Mouse (Mus musculus) midbrain, embryonic 13.5 days (tissue): ENCODE data around the gene Epop. TPM values are rescaled to one million over a fixed set of nuclear protein-coding genes. Genes with fewer than 3 reads are reported as not detected.

Experiments used
- ATAC-seq: fragments of 200-750 bp; cut with Nextera tagmentation; 2 replicates; pipeline ENCODE4 v1.8.0; 2017; ENCODE audit warnings: mild to moderate bottlenecking, moderate TSS enrichment, moderate library complexity
- H3K27ac ChIP-seq: fragments of 300-500 bp; sonication (generic); 2 replicates; pipeline ENCODE4 v1.5.1; 2015; ENCODE audit warnings: inconsistent platforms, mild to moderate bottlenecking, moderate library complexity
- H3K27me3 ChIP-seq: fragments of 300-500 bp; sonication (generic); 2 replicates; pipeline ENCODE4 v1.6.1; 2015; ENCODE audit warnings: mild to moderate bottlenecking, inconsistent platforms
- H3K36me3 ChIP-seq: fragments of 300-500 bp; sonication (generic); 2 replicates; pipeline ENCODE4 v1.6.1; 2015; ENCODE audit warnings: mild to moderate bottlenecking, inconsistent platforms
- H3K4me1 ChIP-seq: fragments of 300-500 bp; sonication (generic); replicated peaks from 2 replicates; pipeline ENCODE4 v1.6.1; 2015; ENCODE audit warnings: inconsistent platforms
- H3K4me2 ChIP-seq: fragments of 300-500 bp; sonication (generic); replicated peaks from 2 replicates; pipeline ENCODE4 v1.6.1; 2015; ENCODE audit warnings: moderate library complexity, mild to moderate bottlenecking, inconsistent platforms
- H3K4me3 ChIP-seq: fragments of 300-500 bp; sonication (generic); replicated peaks from 2 replicates; pipeline ENCODE4 v1.5.1; 2015; ENCODE audit warnings: mild to moderate bottlenecking, inconsistent platforms
- H3K9ac ChIP-seq: fragments of 300-500 bp; sonication (generic); replicated peaks from 2 replicates; pipeline ENCODE4 v1.6.1; 2015; ENCODE audit warnings: mild to moderate bottlenecking, inconsistent platforms
- H3K9me3 ChIP-seq: fragments of 300-500 bp; sonication (generic); 2 replicates; pipeline ENCODE4 v1.6.1; 2016; ENCODE audit warnings: mild to moderate bottlenecking, inconsistent platforms
- WGBS: fragments of 180-500 bp; shearing (Covaris S2); methylation state at CpG from one replicate; pipeline ENCODE4 v1.1.7; 2015; 5-methylcytosine and 5-hydroxymethylcytosine counted together
- polyA plus RNA-seq: library from polyadenylated mRNA; unstranded; fragments of >200 nt; fragmentation: Nextera tagmentation; extraction: Ambion mirVana; gene quantifications from 2 replicates; pipeline ENCODE4 v1.2.1, GENCODE M21; 2015

Gene Epop
- polyA plus RNA-seq, 1 experiment from 2014 or later, result 4.2 TPM

- ATAC-seq, result no peak
- 76% methylated on average over 5 of the region's 5 CpGs for WGBS
- Histone ChIP-seq H3K36me3 (no peaks in the 10 kb centered on the region), H3K9me3 (no peaks in the 10 kb centered on the region), H3K27ac (no peak overlapping the region), H3K27me3 (peaks cover 70% of the 10 kb centered on the region), H3K4me3 (no peak overlapping the region), H3K4me1 (peaks cover 32% of the 10 kb centered on the region), H3K4me2 (no peak overlapping the region), H3K9ac (no peak overlapping the region)
These were observed 4.0 kb downstream of the Epop start for GRCm38 (mm10) chr11:97625551-97625950.

DNA sequence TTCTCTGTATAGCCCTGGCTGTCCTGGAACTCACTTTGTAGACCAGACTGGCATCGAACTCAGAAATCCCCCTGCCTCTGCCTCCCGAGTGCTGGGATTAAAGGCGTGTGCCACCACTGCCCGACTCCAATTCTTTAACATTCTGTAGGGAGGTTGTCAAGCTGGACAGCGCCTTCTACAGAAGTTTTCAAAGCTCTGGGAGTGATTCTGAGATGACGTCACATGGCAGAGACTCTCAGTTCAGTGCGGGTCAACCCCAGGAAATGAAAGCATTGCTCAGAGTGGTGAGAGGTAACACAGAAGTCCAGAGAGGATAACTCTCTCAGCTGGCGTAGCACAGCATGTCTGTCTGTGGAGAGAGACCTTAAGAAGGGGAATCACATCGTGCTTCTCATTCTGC lies 6.3 kb downstream of the Epop start:
- H3K4me1 ChIP-seq, result peaks cover 21% of the 10 kb centered on the region
- no peak for ATAC-seq
- H3K4me3 ChIP-seq, result no peak overlapping the region
- H3K36me3 ChIP-seq, result no peaks in the 10 kb centered on the region
- no peak overlapping the region for H3K4me2 ChIP-seq
- 65% methylated on average over 9 of the region's 9 CpGs for WGBS
- H3K9ac ChIP-seq, result no peak overlapping the region
- H3K27ac ChIP-seq, result no peak overlapping the region
- H3K9me3 ChIP-seq, result no peaks in the 10 kb centered on the region
- peaks cover 54% of the 10 kb centered on the region for H3K27me3 ChIP-seq

DNA sequence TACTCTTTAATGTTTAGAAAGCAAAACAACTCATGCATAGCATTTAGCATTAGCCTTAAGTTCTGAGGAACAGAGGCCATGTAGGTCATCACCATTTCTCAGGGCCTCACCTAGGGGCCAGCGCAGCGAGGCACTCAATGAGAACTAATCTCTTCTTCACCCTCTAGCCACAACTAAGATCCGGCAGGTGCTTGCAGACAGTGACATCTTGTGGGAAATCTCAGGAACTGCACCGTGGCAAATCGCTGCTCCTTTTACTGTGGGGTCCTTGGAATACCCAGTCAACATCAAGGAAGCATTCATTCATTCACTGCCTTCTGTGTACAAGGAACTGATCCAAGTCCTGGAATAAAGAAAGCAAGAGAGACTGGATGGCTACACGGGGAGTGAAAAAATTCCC lies 7.1 kb downstream of the Epop start:
- Histone ChIP-seq H3K9ac (no peak overlapping the region), H3K27ac (no peak overlapping the region), H3K27me3 (peaks cover 52% of the 10 kb centered on the region), H3K4me1 (peaks cover 14% of the 10 kb centered on the region), H3K4me2 (no peak overlapping the region), H3K4me3 (no peak overlapping the region), H3K36me3 (no peaks in the 10 kb centered on the region), H3K9me3 (no peaks in the 10 kb centered on the region)
- peak; percentile 65 for ATAC-seq
- 2% methylated on average over 6 of the region's 6 CpGs for WGBS

GRCm38 (mm10) chr11:97619391-97619795 lies 10.1 kb downstream of the Epop start:
- H3K4me1 ChIP-seq, result no peaks in the 10 kb centered on the region
- H3K36me3 ChIP-seq, result no peaks in the 10 kb centered on the region
- no peak overlapping the region for H3K27ac ChIP-seq
- H3K27me3 ChIP-seq, result peaks cover 26% of the 10 kb centered on the region
- no peak overlapping the region for H3K9ac ChIP-seq
- ATAC-seq, result peak; percentile 37; the same call in 1 of the 2 replicates
- 45% methylated on average over 5 of the region's 5 CpGs for WGBS
- H3K4me2 ChIP-seq, result no peak overlapping the region
- H3K4me3 ChIP-seq, result no peak overlapping the region
- no peaks in the 10 kb centered on the region for H3K9me3 ChIP-seq

- H3K4me1 ChIP-seq, result no peaks in the 10 kb centered on the region
- no peak for ATAC-seq
- H3K36me3 ChIP-seq, result no peaks in the 10 kb centered on the region
- H3K9ac ChIP-seq, result no peak overlapping the region
- H3K4me2 ChIP-seq, result no peak overlapping the region
- peaks cover 18% of the 10 kb centered on the region for H3K27me3 ChIP-seq
- no peak overlapping the region for H3K27ac ChIP-seq
- WGBS, result 71% methylated on average over 11 of the region's 11 CpGs
- H3K4me3 ChIP-seq, result no peak overlapping the region
- H3K9me3 ChIP-seq, result no peaks in the 10 kb centered on the region
These were observed 11.1 kb downstream of the Epop start for GRCm38 (mm10) chr11:97618368-97618767.

- no peak overlapping the region for H3K9ac ChIP-seq
- H3K27ac ChIP-seq, result no peak overlapping the region
- ATAC-seq, result no peak
- no peaks in the 10 kb centered on the region for H3K36me3 ChIP-seq
- H3K27me3 ChIP-seq, result peaks cover 14% of the 10 kb centered on the region; the same call in 1 of the 2 replicates
- WGBS, result 84% methylated on average over 4 of the region's 4 CpGs
- no peaks in the 10 kb centered on the region for H3K9me3 ChIP-seq
- H3K4me2 ChIP-seq, result no peak overlapping the region
- H3K4me3 ChIP-seq, result no peak overlapping the region
- H3K4me1 ChIP-seq, result no peaks in the 10 kb centered on the region
These were observed 14.2 kb downstream of the Epop start for GRCm38 (mm10) chr11:97615276-97615675.

DNA sequence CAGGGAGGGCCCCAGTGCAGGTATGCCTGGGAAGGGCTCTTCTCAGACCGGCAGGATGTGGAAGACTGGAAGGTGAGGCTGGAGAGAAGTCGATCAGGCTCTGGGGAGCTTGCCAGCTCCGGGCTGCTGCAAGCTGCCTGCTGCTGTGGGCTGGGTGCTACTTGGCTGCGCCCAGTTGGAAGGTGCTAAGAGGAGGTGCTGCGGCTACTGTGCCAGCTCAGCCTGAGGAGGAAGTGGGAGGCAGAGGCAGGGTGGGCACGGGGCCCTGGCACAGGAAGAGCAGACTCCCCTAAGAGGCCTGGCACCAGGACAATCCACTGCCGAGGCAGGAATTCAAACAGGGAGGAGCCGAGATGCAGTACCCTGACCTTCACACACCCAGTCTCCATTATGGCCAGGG lies 18.4 kb downstream of the Epop start:
- no peak overlapping the region for H3K27ac ChIP-seq
- no peak overlapping the region for H3K9ac ChIP-seq
- no peak overlapping the region for H3K4me2 ChIP-seq
- H3K4me3 ChIP-seq, result no peak overlapping the region
- no peaks in the 10 kb centered on the region for H3K27me3 ChIP-seq
- H3K4me1 ChIP-seq, result no peaks in the 10 kb centered on the region
- H3K9me3 ChIP-seq, result no peaks in the 10 kb centered on the region
- WGBS, result 87% methylated on average over 8 of the region's 8 CpGs
- ATAC-seq, result no peak
- H3K36me3 ChIP-seq, result no peaks in the 10 kb centered on the region

DNA sequence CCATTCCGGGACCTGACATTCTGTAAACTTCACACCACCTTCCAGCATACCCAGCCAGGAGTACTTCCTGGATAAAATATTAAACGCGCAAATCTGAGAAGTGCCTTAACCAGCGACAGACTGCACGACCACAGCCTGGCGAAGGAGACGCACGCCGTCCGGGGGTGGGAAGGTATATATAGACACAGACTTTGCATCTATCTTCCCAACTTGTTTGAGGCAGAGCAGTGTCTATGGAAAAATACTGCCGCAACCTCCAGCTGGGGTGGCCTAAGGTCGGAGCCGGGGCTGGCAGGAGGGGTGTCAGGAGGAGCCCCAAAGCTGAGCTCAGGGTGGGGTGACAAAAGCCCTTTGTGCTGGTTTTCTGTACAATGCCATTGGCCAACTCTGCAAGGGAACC lies 19.8 kb downstream of the Epop start:
- Histone ChIP-seq H3K27me3 (no peaks in the 10 kb centered on the region), H3K4me2 (no peak overlapping the region), H3K36me3 (no peaks in the 10 kb centered on the region), H3K9ac (no peak overlapping the region), H3K4me1 (no peaks in the 10 kb centered on the region), H3K4me3 (no peak overlapping the region), H3K27ac (no peak overlapping the region), H3K9me3 (no peaks in the 10 kb centered on the region)
- WGBS, result 93% methylated on average over 13 of the region's 13 CpGs
- no peak for ATAC-seq

GRCm38 (mm10) chr11:97608933-97609332 lies 20.6 kb downstream of the Epop start:
- 72% methylated on average over 4 of the region's 4 CpGs for WGBS
- Histone ChIP-seq H3K9me3 (no peaks in the 10 kb centered on the region), H3K27ac (no peak overlapping the region), H3K4me3 (no peak overlapping the region), H3K27me3 (no peaks in the 10 kb centered on the region), H3K4me2 (no peak overlapping the region), H3K36me3 (no peaks in the 10 kb centered on the region), H3K4me1 (no peaks in the 10 kb centered on the region), H3K9ac (no peak overlapping the region)
- no peak for ATAC-seq

- H3K9ac ChIP-seq, result no peak overlapping the region
- H3K27ac ChIP-seq, result no peak overlapping the region
- H3K4me2 ChIP-seq, result no peak overlapping the region
- H3K27me3 ChIP-seq, result no peaks in the 10 kb centered on the region
- H3K4me1 ChIP-seq, result no peaks in the 10 kb centered on the region
- H3K36me3 ChIP-seq, result no peaks in the 10 kb centered on the region
- H3K9me3 ChIP-seq, result no peaks in the 10 kb centered on the region
- no peak overlapping the region for H3K4me3 ChIP-seq
- 97% methylated on average over 8 of the region's 8 CpGs for WGBS
- ATAC-seq, result no peak
These were observed 22.3 kb downstream of the Epop start for GRCm38 (mm10) chr11:97607056-97607725.

DNA sequence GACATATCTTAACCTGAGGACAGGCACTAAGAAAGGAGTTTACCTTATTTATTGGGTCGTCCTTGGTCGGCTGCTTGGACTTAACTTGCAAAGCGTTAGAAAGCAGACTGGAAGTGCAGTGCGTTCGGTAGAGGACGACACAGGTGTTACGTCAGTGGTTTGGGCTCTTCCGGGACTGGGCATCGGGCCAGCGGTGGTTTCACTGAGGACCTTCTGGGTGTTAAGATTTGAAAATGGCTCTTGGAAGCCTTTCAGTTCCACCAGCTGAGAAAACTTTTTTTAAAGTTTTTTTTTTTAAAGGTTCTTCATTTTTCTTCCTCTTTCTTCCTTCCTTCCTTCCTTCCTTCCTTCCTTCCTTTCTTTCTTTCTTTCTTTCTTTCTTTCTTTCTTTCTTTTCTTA lies 25.6 kb downstream of the Epop start:
- Histone ChIP-seq H3K36me3 (no peaks in the 10 kb centered on the region), H3K9me3 (no peaks in the 10 kb centered on the region), H3K27ac (no peak overlapping the region), H3K9ac (no peak overlapping the region), H3K4me1 (no peaks in the 10 kb centered on the region), H3K4me2 (no peak overlapping the region), H3K27me3 (no peaks in the 10 kb centered on the region), H3K4me3 (no peak overlapping the region)
- WGBS, result 84% methylated on average over 10 of the region's 10 CpGs
- ATAC-seq, result no peak

- H3K9me3 ChIP-seq, result no peaks in the 10 kb centered on the region
- H3K9ac ChIP-seq, result no peak overlapping the region
- no peak overlapping the region for H3K4me3 ChIP-seq
- no peak overlapping the region for H3K4me2 ChIP-seq
- no peak for ATAC-seq
- no peaks in the 10 kb centered on the region for H3K36me3 ChIP-seq
- no peaks in the 10 kb centered on the region for H3K4me1 ChIP-seq
- 18% methylated on average over 6 of the region's 6 CpGs for WGBS
- no peak overlapping the region for H3K27ac ChIP-seq
- no peaks in the 10 kb centered on the region for H3K27me3 ChIP-seq
These were observed 27.3 kb downstream of the Epop start for GRCm38 (mm10) chr11:97602223-97602622.

- Histone ChIP-seq H3K27ac (no peak overlapping the region), H3K27me3 (no peaks in the 10 kb centered on the region), H3K4me1 (no peaks in the 10 kb centered on the region), H3K9ac (no peak overlapping the region), H3K9me3 (no peaks in the 10 kb centered on the region), H3K4me2 (no peak overlapping the region), H3K4me3 (no peak overlapping the region), H3K36me3 (no peaks in the 10 kb centered on the region)
- no peak for ATAC-seq
- 93% methylated on average over 8 of the region's 8 CpGs for WGBS
These were observed 30.4 kb downstream of the Epop start for GRCm38 (mm10) chr11:97599104-97599503.
